Mouse (Mus musculus) erythroblast, embryonic 14.5 days (primary cell): ENCODE data around the gene 1700037H04Rik.

Source experiments
- GATA1 ChIP-seq: IDR thresholded peaks from 2 replicates; pipeline ENCODE4 v1.6.1; 2012; ENCODE audit warnings: low read length, inconsistent platforms, mixed read lengths
- TAL1 ChIP-seq: IDR thresholded peaks from 3 replicates; pipeline ENCODE4 v1.6.1; 2012; ENCODE audit warnings: low read length, inconsistent platforms, mixed read lengths

DNA sequence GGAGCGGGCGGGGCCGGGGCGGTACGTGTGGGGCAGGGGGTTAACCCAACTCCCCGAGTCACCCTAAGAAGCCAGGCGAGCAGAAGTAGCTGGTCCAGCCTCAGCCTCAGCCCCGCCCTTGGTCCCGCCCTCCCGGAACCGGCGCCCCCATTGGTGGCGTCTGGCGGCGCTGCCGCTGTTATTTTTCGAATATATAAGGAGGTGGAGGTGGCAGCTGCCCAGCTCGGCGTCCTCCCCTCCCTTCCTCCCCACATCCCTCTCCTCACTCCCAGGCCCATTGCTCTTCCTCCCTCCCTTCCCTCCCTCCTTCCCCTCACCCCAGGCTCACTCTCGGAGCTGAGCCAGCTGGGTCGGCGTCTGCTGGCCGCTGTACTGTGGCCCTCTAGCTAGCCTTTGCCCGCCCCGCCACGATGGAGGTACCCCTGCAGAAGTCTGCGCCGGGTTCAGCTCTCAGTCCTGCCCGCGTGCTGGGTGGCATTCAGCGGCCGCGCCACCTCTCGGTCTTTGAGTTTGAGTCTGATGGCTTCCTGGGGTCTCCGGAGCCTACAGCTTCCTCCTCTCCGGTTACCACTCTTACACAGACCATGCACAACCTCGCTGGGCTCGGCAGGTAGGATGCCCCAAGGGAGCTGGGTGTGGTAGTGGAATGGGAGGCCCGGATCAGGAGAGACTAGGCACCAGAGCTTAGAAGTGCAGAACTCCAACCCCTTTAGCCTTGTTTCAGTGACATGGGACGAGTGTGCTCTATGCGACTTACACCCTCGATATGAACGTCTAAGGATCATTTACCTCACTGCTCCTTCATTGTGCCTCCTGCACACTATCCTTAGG, 27.1 kb upstream of the 1700037H04Rik start, which contains the start of the genes Cdc25b and Spef1:
- TF ChIP-seq TAL1 (no peak), GATA1 (no peak)
